ENCODE assay signal across 8 mouse cellular contexts in the genomic region with DNA sequence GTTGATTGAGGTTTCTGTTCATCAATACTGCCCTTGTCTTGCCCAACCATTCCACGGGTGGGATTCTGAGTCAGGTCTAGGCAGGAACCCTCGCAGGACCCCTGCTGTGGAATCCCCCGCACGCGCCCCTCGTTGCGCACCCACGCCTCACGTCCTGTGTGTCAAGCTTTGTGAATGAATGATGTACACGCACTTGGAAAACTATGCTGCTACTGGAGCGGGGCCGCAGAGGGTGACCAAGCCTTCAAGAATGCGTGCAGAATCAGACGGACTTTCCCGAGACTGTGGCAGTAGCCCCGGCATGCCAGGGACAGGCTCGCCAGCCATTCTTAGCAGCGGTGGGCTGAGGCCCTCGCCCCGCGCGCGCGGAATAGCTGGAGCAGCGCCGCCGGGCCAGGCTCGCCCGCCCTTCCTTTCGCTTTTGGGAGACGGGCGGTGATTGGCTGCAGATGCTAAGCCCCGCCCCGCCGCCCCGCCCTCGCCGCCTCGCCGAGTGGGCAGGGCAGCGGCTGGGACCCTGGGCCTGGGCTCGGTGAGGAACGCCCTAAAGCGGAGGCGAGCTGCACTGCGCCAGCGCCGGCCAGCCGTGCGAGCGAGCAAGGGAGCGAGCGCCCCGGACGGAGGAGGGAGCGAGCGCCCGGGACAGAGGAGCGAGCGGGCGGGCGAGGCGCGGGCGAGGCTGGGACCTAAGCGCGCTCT. TPM values are rescaled to one million over a fixed set of nuclear protein-coding genes. Genes with fewer than 3 reads are reported as not detected.
A peak's percentile ranks its signal among the peaks of the same experiment; 100 is the strongest.
DNase-seq lines count a peak whose midpoint lies in the region; ATAC-seq and TF ChIP-seq lines count a peak whose summit lies in the region.

No protein-coding gene starts in this region.

- H3K9me3 ChIP-seq in heart, embryonic 13.5 days = no peaks in the 10 kb centered on the region
- no peaks in the 10 kb centered on the region for H3K9me3 ChIP-seq in liver, embryonic 11.5 days (ENCODE audit: control insufficient read depth, low read length)

- H3K4me3 ChIP-seq in brown adipose tissue, adult 24 weeks (ENCODE audit: insufficient read depth, low read depth, low read length) = peak overlapping the region; percentile 90
- H3K4me3 ChIP-seq in heart, embryonic 13.5 days = peak overlapping the region; percentile 79
- peak overlapping the region; percentile 69 for H3K4me3 ChIP-seq in liver, embryonic 11.5 days (ENCODE audit: low read depth, low read length)
- peak overlapping the region; percentile 51 for H3K4me3 ChIP-seq in myocyte

- H3K27me3 ChIP-seq in heart, embryonic 13.5 days (replicated peaks) = no peaks in the 10 kb centered on the region; the same call in 1 of the 2 replicates
- H3K27me3 ChIP-seq in liver, embryonic 11.5 days (replicated peaks; ENCODE audit: control insufficient read depth, insufficient read depth, low read length) = no peaks in the 10 kb centered on the region; the same call in 1 of the 2 replicates
- H3K27me3 ChIP-seq in myocyte (ENCODE audit: control insufficient read depth, insufficient read depth, insufficient read length) = no peaks in the 10 kb centered on the region

- peak; percentile 97 for DNase-seq in CD4-positive, CD25-positive, alpha-beta regulatory T cell, adult 2 months (ENCODE audit: low read depth, low spot score)
- DNase-seq in kidney, postnatal 10 days = peak; percentile 99
- peak; percentile 95 for DNase-seq in liver, embryonic 11.5 days (ENCODE audit: low spot score)
- DNase-seq in spleen, postnatal 4 days (ENCODE audit: low spot score in 2 of 2) = peak; percentile 95 to 98

- TF ChIP-seq POLR2A in myocyte (IDR thresholded peaks at IDR 0.05; ENCODE audit: insufficient read length, low read depth) = peak; percentile 89

- H3K36me3 ChIP-seq in heart, embryonic 13.5 days = peaks cover 4% of the 10 kb centered on the region; the same call in 1 of the 2 replicates
- H3K36me3 ChIP-seq in liver, embryonic 11.5 days (ENCODE audit: control insufficient read depth, insufficient read depth, low read length) = no peaks in the 10 kb centered on the region
- H3K36me3 ChIP-seq in myocyte (ENCODE audit: control insufficient read depth, insufficient read depth) = no peaks in the 10 kb centered on the region

- ATAC-seq in erythroid progenitor cell, adult 5-6 weeks (replicated peaks; ENCODE audit: low FRiP score, poor library complexity, severe bottlenecking) = peak; percentile 95
- ATAC-seq in heart, embryonic 13.5 days (ENCODE audit: extremely low read depth, insufficient number of reproducible peaks, low FRiP score, low TSS enrichment) = peak; percentile 92
- ATAC-seq in liver, embryonic 11.5 days (replicated peaks; ENCODE audit: low FRiP score) = peak; percentile 99

- peak overlapping the region; percentile 92 for H3K9ac ChIP-seq in heart, embryonic 13.5 days
- peak overlapping the region; percentile 70 for H3K9ac ChIP-seq in liver, embryonic 11.5 days (ENCODE audit: low read depth, low read length)

- H3K4me1 ChIP-seq in brown adipose tissue, adult 24 weeks (ENCODE audit: control insufficient read depth, insufficient read depth, insufficient read length, low read length) = peaks cover 13% of the 10 kb centered on the region
- peaks cover 46% of the 10 kb centered on the region for H3K4me1 ChIP-seq in heart, embryonic 13.5 days
- no peaks in the 10 kb centered on the region; the same call in 1 of the 2 replicates for H3K4me1 ChIP-seq in liver, embryonic 11.5 days (replicated peaks; ENCODE audit: control insufficient read depth, insufficient read depth, low read length)

- WGBS in heart, embryonic 13.5 days = under 1% methylated on average over 66 of the region's 67 CpGs
- under 1% methylated on average over 67 of the region's 67 CpGs for WGBS in liver, embryonic 11.5 days

- H3K4me2 ChIP-seq in heart, embryonic 13.5 days = peak overlapping the region; percentile 97
- H3K4me2 ChIP-seq in liver, embryonic 11.5 days = peak overlapping the region; percentile 97
- peak overlapping the region; percentile 84 for H3K4me2 ChIP-seq in myocyte (ENCODE audit: low read depth)

- peak overlapping the region; percentile 96 for H3K27ac ChIP-seq in brown adipose tissue, adult 24 weeks (replicated peaks; ENCODE audit: low read depth, low read length)
- H3K27ac ChIP-seq in heart, embryonic 13.5 days (replicated peaks) = peak overlapping the region; percentile 95
- peak overlapping the region; percentile 6 for H3K27ac ChIP-seq in liver, embryonic 11.5 days (ENCODE audit: low read depth, low read length)

- peak overlapping the region; percentile 58 for H3ac ChIP-seq in myocyte (ENCODE audit: control insufficient read depth, insufficient read length)

- H3K79me2 ChIP-seq in myocyte (ENCODE audit: control insufficient read depth, insufficient read depth) = peaks cover 43% of the 10 kb centered on the region

TF ChIP-seq in myocyte, 11 proteins besides CTCF, POLR2A, EP300 and RAD21:
- TF ChIP-seq MYOG (IDR thresholded peaks at IDR 0.05; ENCODE audit: control insufficient read depth in 1 of 3, insufficient read depth in 1 of 3, insufficient read length in 2 of 3, low read depth in 2 of 3) (peak in 1 of 3 experiments; percentile 2), MYOD1 (IDR thresholded peaks at IDR 0.05; ENCODE audit: control insufficient read depth in 1 of 3, insufficient read length in 2 of 3, low read depth in 2 of 3) (no peak), REST (IDR thresholded peaks at IDR 0.05; ENCODE audit: insufficient read depth, insufficient read length) (no peak), CEBPB (IDR thresholded peaks at IDR 0.05; ENCODE audit: insufficient read depth, poor library complexity, severe bottlenecking) (no peak), POLR2AphosphoS2 (IDR thresholded peaks at IDR 0.05; ENCODE audit: insufficient read length, low read depth) (peak; percentile 89), E2F4 (IDR thresholded peaks at IDR 0.05; ENCODE audit: insufficient read depth) (peak; percentile 49), MAX (IDR thresholded peaks at IDR 0.05; ENCODE audit: low read depth) (no peak), TCF12 (IDR thresholded peaks at IDR 0.05; ENCODE audit: insufficient read depth, poor library complexity, severe bottlenecking) (no peak), TCF3 (IDR thresholded peaks at IDR 0.05; ENCODE audit: insufficient read length, low read depth) (no peak), USF1 (IDR thresholded peaks at IDR 0.05; ENCODE audit: low read depth) (no peak), SRF (IDR thresholded peaks at IDR 0.05; ENCODE audit: control insufficient read depth, insufficient read length, low read depth) (no peak)
TF ChIP-seq in myocyte: peak in this region for 3.

RNA-seq across cellular contexts. Expression of gene Ets1, which starts 59.6 kb away (rescaled TPM):
- polyA plus RNA-seq in brown adipose tissue, adult 24 weeks (2012; ENCODE audit: insufficient read depth, insufficient read length, missing spikeins) = 13.4 and 18.7 TPM in 2 replicates
- total RNA-seq in erythroid progenitor cell, adult 5-6 weeks (2015; ENCODE audit: low replicate concordance) = 9.0 and 23.1 TPM in 2 replicates
- 17.5 and 22.3 TPM in 2 replicates for total RNA-seq in erythroid progenitor cell, adult 5-6 weeks (2017; ENCODE audit: low replicate concordance)
- polyA plus RNA-seq in heart, embryonic 13.5 days (2015; fragmentation: Nextera tagmentation; extraction: Ambion mirVana) = 46.9 and 48.3 TPM in 2 replicates
- 31.4 and 35.8 TPM in 2 replicates for polyA plus RNA-seq in liver, embryonic 11.5 days (2014; fragmentation: Nextera tagmentation; extraction: Ambion mirVana)
- polyA plus RNA-seq in myocyte (2012; fragmentation: generic; extraction: Trizol) = 5.4 TPM

Comparison
In these comparisons a context has a peak if more than half of its experiments do, and no peak if none do; other contexts are left out.
1. Peak in every context shown above with its lines: DNase-seq, ATAC-seq, H3K4me3 ChIP-seq and H3K27ac ChIP-seq.
2. H3K27ac ChIP-seq: peak in every context shown above with its lines; median percentile 96 in brown adipose tissue, adult 24 weeks; 95 in heart, embryonic 13.5 days; 6 in liver, embryonic 11.5 days.